Mouse (Mus musculus): ENCODE data around the gene Rab3a.

DNA sequence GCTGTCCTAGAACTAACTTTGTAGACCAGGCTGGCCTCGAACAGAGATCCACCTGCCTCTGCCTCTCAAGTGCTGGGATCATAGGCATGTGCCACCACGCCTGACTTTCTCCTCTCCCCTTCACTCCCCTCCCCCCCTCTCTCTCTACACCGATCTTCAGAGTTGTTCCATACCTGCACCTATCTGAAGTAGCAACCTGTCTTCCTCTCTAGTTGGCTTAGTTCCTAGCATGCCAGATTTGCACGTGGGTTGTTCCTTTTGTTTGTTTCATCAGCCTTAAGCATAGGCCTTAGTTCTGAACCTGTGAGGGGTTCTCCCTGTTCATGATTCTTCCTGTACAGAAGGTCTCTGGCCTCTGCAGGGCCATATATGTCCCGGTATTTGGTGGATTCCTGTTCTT is 16.8 kb upstream of the Rab3a start:
- no peak for TF ChIP-seq POLR2A (IDR thresholded peaks at IDR 0.05; ENCODE audit: borderline replicate concordance, extremely low read depth, insufficient read depth, insufficient read length, poor library complexity, severe bottlenecking)
- no peak for TF ChIP-seq CTCF (IDR thresholded peaks at IDR 0.05; ENCODE audit: borderline replicate concordance, extremely low read depth, insufficient read depth, insufficient read length)
